Mouse (Mus musculus): ENCODE data around the gene Fam47e. TPM values are rescaled to one million over a fixed set of nuclear protein-coding genes. Genes with fewer than 3 reads are reported as not detected.

The Fam47e gene
- 0.47 TPM in 1 of 2 replicates, not detected in the other for polyA plus RNA-seq (2012; rRNA removed; ENCODE audit: low replicate concordance)

DNA sequence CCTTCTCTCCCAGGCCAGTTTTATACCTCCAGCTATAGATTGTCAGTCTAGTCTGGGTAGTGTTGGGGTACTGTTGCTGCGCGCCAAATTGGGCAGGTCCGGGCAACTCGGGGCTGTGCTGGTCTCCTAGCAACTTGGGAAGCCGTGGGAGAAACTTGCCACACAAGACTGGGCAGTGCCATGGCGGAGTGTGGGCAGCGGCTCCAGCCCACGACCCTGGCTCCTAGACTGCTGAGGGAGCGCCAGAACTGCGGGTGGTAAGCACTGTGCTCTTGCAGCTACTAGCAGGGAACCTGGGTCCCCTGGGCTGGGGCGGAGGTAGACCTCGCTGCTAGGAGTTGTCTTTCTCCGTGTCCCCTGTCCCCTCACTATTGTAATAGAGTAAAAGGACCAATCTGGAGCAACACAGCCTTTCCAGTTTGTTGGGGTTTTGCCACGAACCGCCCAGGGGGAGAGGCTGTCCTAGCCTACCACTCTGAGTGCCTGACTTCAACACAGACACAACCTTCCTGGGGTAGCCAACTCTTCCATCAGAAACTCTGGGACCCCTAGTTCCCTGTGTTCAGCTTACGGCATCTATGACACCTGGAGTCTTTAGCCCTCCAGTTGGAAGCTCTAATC is at the start of gene Fam47e:
TSS of gene Fam47e (plus strand) at position 179 of the 621 bp plus-strand sequence.

DNA sequence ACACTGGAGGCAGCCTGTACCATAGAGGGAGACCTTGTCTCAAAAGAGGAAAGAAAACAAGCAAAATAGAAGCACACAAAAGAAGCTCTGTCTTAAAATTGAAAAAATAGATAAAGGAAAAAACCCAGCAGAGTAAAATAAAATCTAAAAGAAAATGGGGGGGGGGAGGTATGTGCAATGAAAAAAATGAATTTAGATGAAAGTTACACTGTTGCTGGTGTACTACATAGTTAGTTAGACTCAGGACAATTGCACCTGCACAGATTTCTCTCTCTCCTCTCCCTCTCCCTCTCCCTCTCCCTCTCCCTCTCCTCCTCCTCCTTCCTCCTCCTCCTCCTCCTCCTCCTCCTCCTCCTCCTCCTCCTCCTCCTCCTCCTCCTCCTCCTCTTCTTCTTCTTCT is 48.1 kb upstream of the Fam47e start, which contains the start of gene Scarb2:
TSS of gene Scarb2 (minus strand) at position 101 of the 400 bp plus-strand sequence.

DNA sequence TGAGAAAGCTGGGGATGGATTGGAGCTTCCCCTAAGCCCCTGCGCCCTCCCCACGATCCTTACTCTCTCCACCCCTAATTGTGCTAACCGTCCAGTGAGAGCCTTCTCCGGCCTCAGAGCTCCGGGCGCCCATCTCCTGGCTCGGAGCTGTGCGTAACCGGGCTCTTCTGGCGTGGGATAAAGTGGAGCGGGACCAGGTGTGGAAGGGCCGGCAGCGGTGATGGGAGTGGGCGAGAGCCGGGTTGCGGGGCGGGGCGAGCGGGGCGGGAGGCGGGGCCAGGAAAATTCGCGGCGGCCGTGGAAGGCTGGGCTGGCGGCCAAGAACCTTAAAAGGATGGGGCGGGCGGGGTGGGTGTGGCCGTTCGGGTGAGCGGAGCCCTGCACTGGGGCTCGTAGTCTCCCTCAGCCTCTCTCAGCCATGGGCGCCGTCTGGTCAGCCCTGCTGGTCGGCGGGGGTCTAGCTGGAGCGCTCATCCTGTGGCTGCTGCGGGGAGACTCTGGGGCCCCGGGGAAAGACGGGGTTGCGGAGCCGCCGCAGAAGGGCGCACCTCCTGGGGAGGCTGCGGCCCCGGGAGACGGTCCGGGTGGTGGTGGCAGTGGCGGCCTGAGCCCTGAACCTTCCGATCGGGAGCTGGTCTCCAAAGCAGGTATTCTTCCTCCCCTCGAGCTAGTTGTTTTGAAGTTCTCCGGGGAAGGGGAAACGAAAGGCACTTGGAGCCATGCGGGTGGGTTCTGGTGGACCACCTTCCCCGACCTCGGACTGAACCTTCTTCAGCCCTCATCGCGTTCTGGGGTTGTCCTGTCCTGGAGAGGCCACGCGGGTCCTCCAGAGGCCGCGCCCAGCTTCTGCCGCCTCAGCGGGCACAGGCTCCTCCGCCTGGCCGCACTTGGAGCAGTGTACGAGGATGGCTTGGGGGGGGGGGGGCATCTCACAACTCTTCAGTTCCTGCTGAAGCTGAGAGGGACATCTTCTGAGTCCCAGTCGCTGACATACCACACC is 48.1 kb downstream of the Fam47e start, which contains the start of gene Stbd1:
TSS of gene Stbd1 (plus strand) at position 351 of the 1,000 bp plus-strand sequence.

Other genes with a start within 250 kb of the Fam47e start
- gene Sdad1, start 244.6 kb upstream of the Fam47e start, polyA plus RNA-seq (2012; rRNA removed; ENCODE audit: low replicate concordance) = 3.0 and 8.2 TPM in 2 replicates
- 0.61 and 2.8 TPM in 2 replicates for gene Cxcl9, start 227.0 kb upstream of the Fam47e start, polyA plus RNA-seq (2012; rRNA removed; ENCODE audit: low replicate concordance)
- gene Art3, start 223.2 kb upstream of the Fam47e start, polyA plus RNA-seq (2012; rRNA removed; ENCODE audit: low replicate concordance) = 1.1 and 1.8 TPM in 2 replicates
- gene Cxcl10, start 206.2 kb upstream of the Fam47e start, polyA plus RNA-seq (2012; rRNA removed; ENCODE audit: low replicate concordance) = 4.9 and 11.2 TPM in 2 replicates
- 3.4 and 4.5 TPM in 2 replicates for gene Nup54, start 119.8 kb upstream of the Fam47e start, polyA plus RNA-seq (2012; rRNA removed; ENCODE audit: low replicate concordance)
- gene Scarb2, start 48.2 kb upstream of the Fam47e start, polyA plus RNA-seq (2012; rRNA removed; ENCODE audit: low replicate concordance) = 6.4 and 10.0 TPM in 2 replicates
- 0.83 and 1.7 TPM in 2 replicates for gene Stbd1, start 48.0 kb downstream of the Fam47e start, polyA plus RNA-seq (2012; rRNA removed; ENCODE audit: low replicate concordance)
- 0.06 and 0.11 TPM in 2 replicates for gene Ccdc158, start 120.2 kb downstream of the Fam47e start, polyA plus RNA-seq (2012; rRNA removed; ENCODE audit: low replicate concordance)
- gene Shroom3, start 128.4 kb downstream of the Fam47e start, polyA plus RNA-seq (2012; rRNA removed; ENCODE audit: low replicate concordance) = 65.7 and 91.6 TPM in 2 replicates